Mouse (Mus musculus) adrenal gland, adult 2 months (tissue): ENCODE data around the gene Fig4. TPM values are rescaled to one million over a fixed set of nuclear protein-coding genes. Genes with fewer than 3 reads are reported as not detected.

Experiments used
- polyA plus RNA-seq: library from polyadenylated mRNA; depleted of rRNA; stranded (reverse); fragments of >200 nt; gene quantifications from 2 replicates; pipeline ENCODE4 v1.2.3, GENCODE M21; 2012; rRNA removed
- total RNA-seq, 2 experiments: library from RNA; stranded (reverse); gene quantifications; 2 replicates each; pipeline ENCODE4 v1.2.3; 2021

Fig4 gene
- total and polyA plus RNA-seq, 3 experiments = 6.4 to 19.7 (median 18.7) TPM

Other genes with a start within 250 kb of the Fig4 start
- gene Gpr6, start 231.0 kb downstream of the Fig4 start, total RNA-seq = not detected
- gene Gpr6, start 231.0 kb downstream of the Fig4 start, polyA plus RNA-seq = not detected in 2 replicates
- gene Ak9, start 720 bp upstream of the Fig4 start, total RNA-seq = not detected
- gene Ak9, start 720 bp upstream of the Fig4 start, polyA plus RNA-seq = not detected in 2 replicates
- gene Zbtb24, start 147.1 kb upstream of the Fig4 start, total RNA-seq = 10 to 100 TPM; 15.3 to 21.0 TPM
- 13.5 and 15.5 TPM in 2 replicates for gene Zbtb24, start 147.1 kb upstream of the Fig4 start, polyA plus RNA-seq
- 10 to 100 TPM in 1 of 2 experiments, 1 to 10 TPM in 1; 6.2 to 11.1 TPM for gene Mical1, start 173.1 kb upstream of the Fig4 start, total RNA-seq
- 10.4 and 13.3 TPM in 2 replicates for gene Mical1, start 173.1 kb upstream of the Fig4 start, polyA plus RNA-seq
- 10 to 100 TPM; 20.2 to 29.4 TPM for gene Smpd2, start 187.1 kb upstream of the Fig4 start, total RNA-seq
- gene Smpd2, start 187.1 kb upstream of the Fig4 start, polyA plus RNA-seq = 49.1 and 66.3 TPM in 2 replicates
- gene Ppil6, start 187.2 kb upstream of the Fig4 start, total RNA-seq = under 1 TPM; 0.46 to 0.73 TPM
- gene Ppil6, start 187.2 kb upstream of the Fig4 start, polyA plus RNA-seq = 0.55 and 0.62 TPM in 2 replicates
- 100 to 1,000 TPM; 205 to 282 TPM for gene Cd164, start 216.2 kb upstream of the Fig4 start, total RNA-seq
- gene Cd164, start 216.2 kb upstream of the Fig4 start, polyA plus RNA-seq = 124 and 127 TPM in 2 replicates